Mouse (Mus musculus): ENCODE data around the gene Atl1. TPM values are rescaled to one million over a fixed set of nuclear protein-coding genes. Genes with fewer than 3 reads are reported as not detected.

Gene Atl1
- 49.1 and 54.4 TPM in 2 replicates for polyA plus RNA-seq (2012; rRNA removed)

- Histone ChIP-seq H3K4me1 (ENCODE audit: control insufficient read depth, insufficient read depth, low read length) (peaks cover 2% of the 10 kb centered on the region), H3K27ac (ENCODE audit: control insufficient read depth, insufficient read depth, low read depth, low read length) (peak within 1 kb of the TSS; percentile 84), H3K4me3 (ENCODE audit: control insufficient read depth, low read depth, low read length) (peak within 1 kb of the TSS; percentile 95), H3K27me3 (ENCODE audit: control insufficient read depth, insufficient read depth, low read length) (no peaks in the 10 kb centered on the region), H3K36me3 (ENCODE audit: control insufficient read depth, insufficient read depth, low read length) (no peaks in the 10 kb centered on the region)
- TF ChIP-seq POLR2A (IDR thresholded peaks at IDR 0.05; ENCODE audit: control insufficient read depth, low read depth, low read length) (no peak; the same call in none of the 2 replicates), CTCF (IDR thresholded peaks at IDR 0.05; ENCODE audit: control insufficient read depth, insufficient read depth, insufficient replicate concordance, low read depth, low read length) (peak; percentile 50; the same call in 1 of the 2 replicates)
Measured at GRCm38 (mm10) chr12:69892371-69893251, at the start of gene Atl1, which contains the start of gene Map4k5. Gene Atl1, plus strand, starts transcription at chr12:69892614. Gene Map4k5, minus strand, starts transcription at chr12:69893200.

- no peaks in the 10 kb centered on the region for H3K4me1 ChIP-seq (ENCODE audit: control insufficient read depth, insufficient read depth, low read length)
- TF ChIP-seq CTCF (IDR thresholded peaks at IDR 0.05; ENCODE audit: control insufficient read depth, insufficient read depth, insufficient replicate concordance, low read depth, low read length) (no peak), POLR2A (IDR thresholded peaks at IDR 0.05; ENCODE audit: control insufficient read depth, low read depth, low read length) (peak; percentile 52; the same call in 1 of the 2 replicates)
- no peaks in the 10 kb centered on the region for H3K27me3 ChIP-seq (ENCODE audit: control insufficient read depth, insufficient read depth, low read length)
- H3K36me3 ChIP-seq (ENCODE audit: control insufficient read depth, insufficient read depth, low read length): peaks cover 2% of the 10 kb centered on the region
- H3K27ac ChIP-seq (ENCODE audit: control insufficient read depth, insufficient read depth, low read depth, low read length): no peak overlapping the region
- H3K4me3 ChIP-seq (ENCODE audit: control insufficient read depth, low read depth, low read length): peak overlapping the region; percentile 79
Measured at GRCm38 (mm10) chr12:69843531-69844445, 48.6 kb upstream of the Atl1 start.

- TF ChIP-seq CTCF (IDR thresholded peaks at IDR 0.05; ENCODE audit: control insufficient read depth, insufficient read depth, insufficient replicate concordance, low read depth, low read length) (no peak), POLR2A (IDR thresholded peaks at IDR 0.05; ENCODE audit: control insufficient read depth, low read depth, low read length) (no peak)
- Histone ChIP-seq H3K27me3 (ENCODE audit: control insufficient read depth, insufficient read depth, low read length) (no peaks in the 10 kb centered on the region), H3K4me1 (ENCODE audit: control insufficient read depth, insufficient read depth, low read length) (no peaks in the 10 kb centered on the region), H3K27ac (ENCODE audit: control insufficient read depth, insufficient read depth, low read depth, low read length) (no peak overlapping the region), H3K4me3 (ENCODE audit: control insufficient read depth, low read depth, low read length) (peak overlapping the region; percentile 6), H3K36me3 (ENCODE audit: control insufficient read depth, insufficient read depth, low read length) (peaks cover 3% of the 10 kb centered on the region)
Measured at GRCm38 (mm10) chr12:69845722-69846121, 46.7 kb upstream of the Atl1 start.

DNA sequence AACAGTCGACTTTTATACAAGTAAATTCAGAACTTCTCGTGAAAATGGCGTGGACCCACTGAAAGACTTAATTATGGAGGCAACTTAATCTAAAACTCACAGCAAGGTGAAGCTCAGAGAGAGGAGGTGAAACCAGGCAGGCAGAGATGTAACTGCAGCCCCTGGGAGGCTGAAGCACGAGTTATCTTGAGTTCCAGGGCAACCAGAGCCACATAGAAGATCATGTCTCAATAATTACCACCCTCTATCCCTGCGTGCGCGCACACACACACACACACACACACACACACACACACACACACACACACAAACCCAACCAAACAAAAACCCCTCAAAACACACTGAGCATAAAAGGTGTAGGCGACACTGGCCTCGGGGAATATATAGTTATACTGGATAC lies 45.9 kb upstream of the Atl1 start:
- no peak overlapping the region for H3K27ac ChIP-seq (ENCODE audit: control insufficient read depth, insufficient read depth, low read depth, low read length)
- no peak for TF ChIP-seq CTCF (IDR thresholded peaks at IDR 0.05; ENCODE audit: control insufficient read depth, insufficient read depth, insufficient replicate concordance, low read depth, low read length)
- TF ChIP-seq POLR2A (IDR thresholded peaks at IDR 0.05; ENCODE audit: control insufficient read depth, low read depth, low read length): no peak
- peaks cover 3% of the 10 kb centered on the region for H3K36me3 ChIP-seq (ENCODE audit: control insufficient read depth, insufficient read depth, low read length)
- no peaks in the 10 kb centered on the region for H3K27me3 ChIP-seq (ENCODE audit: control insufficient read depth, insufficient read depth, low read length)
- no peaks in the 10 kb centered on the region for H3K4me1 ChIP-seq (ENCODE audit: control insufficient read depth, insufficient read depth, low read length)
- H3K4me3 ChIP-seq (ENCODE audit: control insufficient read depth, low read depth, low read length): no peak overlapping the region; the same call in 1 of the 2 replicates

GRCm38 (mm10) chr12:69848083-69848878 lies 44.1 kb upstream of the Atl1 start:
- Histone ChIP-seq H3K4me3 (ENCODE audit: control insufficient read depth, low read depth, low read length) (no peak overlapping the region), H3K27ac (ENCODE audit: control insufficient read depth, insufficient read depth, low read depth, low read length) (no peak overlapping the region), H3K36me3 (ENCODE audit: control insufficient read depth, insufficient read depth, low read length) (peaks cover 3% of the 10 kb centered on the region), H3K4me1 (ENCODE audit: control insufficient read depth, insufficient read depth, low read length) (no peaks in the 10 kb centered on the region), H3K27me3 (ENCODE audit: control insufficient read depth, insufficient read depth, low read length) (no peaks in the 10 kb centered on the region)
- no peak for TF ChIP-seq CTCF (IDR thresholded peaks at IDR 0.05; ENCODE audit: control insufficient read depth, insufficient read depth, insufficient replicate concordance, low read depth, low read length)
- no peak for TF ChIP-seq POLR2A (IDR thresholded peaks at IDR 0.05; ENCODE audit: control insufficient read depth, low read depth, low read length)

GRCm38 (mm10) chr12:69852288-69852687 lies 40.1 kb upstream of the Atl1 start:
- H3K27ac ChIP-seq (ENCODE audit: control insufficient read depth, insufficient read depth, low read depth, low read length): no peak overlapping the region
- no peak overlapping the region for H3K4me3 ChIP-seq (ENCODE audit: control insufficient read depth, low read depth, low read length)
- H3K36me3 ChIP-seq (ENCODE audit: control insufficient read depth, insufficient read depth, low read length): peaks cover 2% of the 10 kb centered on the region; the same call in 1 of the 2 replicates
- no peaks in the 10 kb centered on the region for H3K27me3 ChIP-seq (ENCODE audit: control insufficient read depth, insufficient read depth, low read length)
- H3K4me1 ChIP-seq (ENCODE audit: control insufficient read depth, insufficient read depth, low read length): no peaks in the 10 kb centered on the region
- TF ChIP-seq POLR2A (IDR thresholded peaks at IDR 0.05; ENCODE audit: control insufficient read depth, low read depth, low read length) (no peak), CTCF (IDR thresholded peaks at IDR 0.05; ENCODE audit: control insufficient read depth, insufficient read depth, insufficient replicate concordance, low read depth, low read length) (no peak)
